Comparison of ENCODE assay signal across 9 mouse cellular contexts in genomic region chr1:95397188-95397587, GRCm38 (mm10).
DNase-seq lines count a peak whose midpoint lies in the region; ATAC-seq and TF ChIP-seq lines count a peak whose summit lies in the region.
"Had no signal": no experiment of that assay in that cellular context is flagged by ENCODE, and none has a peak within 500 bp of the region (broad histone marks: within the 10 kb centered on the region; RNA-seq: fewer than 3 reads in every experiment).

No protein-coding gene starts in this region.

- no peak overlapping the region for H3K9ac ChIP-seq in neural tube, embryonic 15.5 days (replicated peaks)

- no peak overlapping the region for H3K4me2 ChIP-seq in neural tube, embryonic 15.5 days

- WGBS in neural tube, embryonic 15.5 days = 42% methylated on average over 4 of the region's 4 CpGs

- no peak overlapping the region for H3K4me3 ChIP-seq in gastrocnemius, adult 2 months
- H3K4me3 ChIP-seq in neural tube, embryonic 15.5 days (replicated peaks) = no peak overlapping the region
- H3K4me3 ChIP-seq: erythroblast, embryonic 14.5 days had no signal

- no peaks in the 10 kb centered on the region for H3K36me3 ChIP-seq in neural tube, embryonic 15.5 days

- H3K4me1 ChIP-seq in neural tube, embryonic 15.5 days = no peaks in the 10 kb centered on the region

- no peak for DNase-seq in gastrocnemius, adult 2 months
- DNase-seq in gastrocnemius, postnatal 14 days = no peak
- peak; percentile 34 to 43 for DNase-seq in spleen, postnatal 36 days (ENCODE audit: low spot score in 2 of 2)
- DNase-seq in spleen, adult 12 weeks (ENCODE audit: low spot score) = no peak
- DNase-seq in thymus, postnatal 25 days = peak; percentile 8
- DNase-seq in adrenal gland, postnatal 10 days = no peak

- TF ChIP-seq CTCF in gastrocnemius, adult 2 months (IDR thresholded peaks at IDR 0.05) = peak; percentile 45

- peak; percentile 50 for ATAC-seq in inflammation-experienced regulatory T-cells, adult 6 months
- ATAC-seq in neural tube, embryonic 15.5 days (ENCODE audit: low FRiP score) = no peak

- H3K27me3 ChIP-seq in neural tube, embryonic 15.5 days (replicated peaks) = no peaks in the 10 kb centered on the region

- intact Hi-C loops in gastrocnemius, adult 2 months (cut with DNase I) = loop anchor here (5.0 kb wide), 1 partner anchor 365 kb away; no protein-coding TSS in a partner anchor
- intact Hi-C loops in gastrocnemius, postnatal 14 days (cut with DNase I; ENCODE audit: low total_unique reads) = no loop called here

- H3K9me3 ChIP-seq in neural tube, embryonic 15.5 days (replicated peaks) = no peaks in the 10 kb centered on the region

- H3K27ac ChIP-seq in gastrocnemius, adult 2 months = no peak overlapping the region
- no peak overlapping the region for H3K27ac ChIP-seq in neural tube, embryonic 15.5 days (replicated peaks)

Comparison
In these comparisons a context has a peak if more than half of its experiments do, and no peak if none do; other contexts are left out.
1. DNase-seq: peak in spleen, postnatal 36 days (2 of 2) and thymus, postnatal 25 days (single experiment); none in gastrocnemius, adult 2 months (single experiment), gastrocnemius, postnatal 14 days (single experiment), spleen, adult 12 weeks (single experiment) and adrenal gland, postnatal 10 days (single experiment).